Mouse (Mus musculus): ENCODE measurements around the gene Olfr811. TPM values are rescaled to one million over a fixed set of nuclear protein-coding genes. Genes with fewer than 3 reads are reported as not detected.

Gene Olfr811
- not detected for total RNA-seq (2021)
- long read RNA-seq, experiment 1 = 0 reads
- long read RNA-seq, experiment 2 = 0 reads

DNA sequence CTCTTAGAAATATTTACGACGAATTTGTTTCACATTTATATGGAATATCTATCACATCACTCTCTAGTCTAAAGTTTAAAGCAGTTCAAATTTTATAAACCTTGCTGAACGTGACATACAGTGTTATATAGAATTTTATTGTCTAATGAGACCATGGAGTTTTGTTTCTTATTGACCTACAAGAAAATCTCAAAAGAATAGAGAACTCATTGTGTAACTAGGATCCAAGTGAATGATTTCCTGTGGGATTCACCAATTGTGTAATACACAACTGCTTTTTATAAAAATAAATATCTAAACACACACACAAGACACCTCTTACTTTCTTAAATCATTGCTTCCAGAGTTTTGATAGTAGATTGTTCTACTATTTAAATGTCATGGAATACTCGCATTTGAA lies at the start of gene Olfr811:
TSS of gene Olfr811 (minus strand) at position 101 of the 400 bp plus-strand sequence.
- TF ChIP-seq CTCF (IDR thresholded peaks at IDR 0.05) = no peak
- no peak within 1 kb of the TSS for H3K27ac ChIP-seq
- H3K4me3 ChIP-seq = no peak within 1 kb of the TSS
- intact Hi-C loops (cut with DNase I) = no loop called here
- DNase-seq (ENCODE audit: extremely low spot score in 1 of 2, low spot score in 2 of 2) = no peak

DNA sequence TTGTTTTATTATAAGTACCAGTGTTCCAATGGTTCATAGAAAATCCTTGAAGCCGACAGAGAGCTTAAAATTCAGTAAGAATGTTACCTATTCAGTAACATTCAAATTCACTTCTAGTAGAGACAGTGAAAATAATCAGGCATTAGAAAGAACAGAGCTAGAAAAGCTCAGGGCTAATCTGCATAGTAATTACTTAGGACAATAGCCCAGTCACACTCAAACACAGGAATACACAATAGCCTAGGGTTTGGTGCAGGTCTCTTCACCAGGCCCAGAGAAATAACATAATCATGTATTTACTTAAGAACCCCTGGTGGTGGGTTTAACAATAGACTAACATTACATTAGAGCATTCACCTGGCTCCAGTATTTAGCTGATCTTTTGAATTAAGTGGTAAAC lies 43.1 kb upstream of the Olfr811 start:
- intact Hi-C loops (cut with DNase I) = no loop called here
- no peak for DNase-seq (ENCODE audit: extremely low spot score in 1 of 2, low spot score in 2 of 2)
- Histone ChIP-seq H3K4me3 (no peak overlapping the region), H3K27ac (no peak overlapping the region)
- TF ChIP-seq CTCF (IDR thresholded peaks at IDR 0.05) = no peak

DNA sequence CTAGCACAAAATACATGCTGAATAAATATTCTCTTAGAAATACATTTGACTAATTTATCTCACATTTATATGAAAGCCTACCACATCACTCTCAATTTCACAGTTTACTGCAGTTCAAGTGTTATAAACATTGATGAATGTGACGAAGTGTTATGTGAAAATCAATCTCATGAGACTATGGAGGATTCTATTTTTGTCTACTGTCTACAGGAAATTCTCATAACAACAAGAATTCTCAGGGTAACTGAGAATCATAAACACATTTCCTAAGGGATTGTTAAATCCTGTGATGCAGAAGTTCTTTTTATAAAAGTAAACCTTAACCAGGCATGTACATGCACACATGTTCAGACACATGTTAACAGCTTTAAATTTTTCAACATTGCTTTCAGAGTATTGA lies 41.8 kb upstream of the Olfr811 start, which contains the start of gene Olfr812:
TSS of gene Olfr812 (minus strand) at position 101 of the 400 bp plus-strand sequence.
- DNase-seq (ENCODE audit: extremely low spot score in 1 of 2, low spot score in 2 of 2) = no peak
- intact Hi-C loops (cut with DNase I) = no loop called here
- no peak within 1 kb of the TSS for H3K4me3 ChIP-seq
- TF ChIP-seq CTCF (IDR thresholded peaks at IDR 0.05) = no peak
- H3K27ac ChIP-seq = no peak within 1 kb of the TSS

DNA sequence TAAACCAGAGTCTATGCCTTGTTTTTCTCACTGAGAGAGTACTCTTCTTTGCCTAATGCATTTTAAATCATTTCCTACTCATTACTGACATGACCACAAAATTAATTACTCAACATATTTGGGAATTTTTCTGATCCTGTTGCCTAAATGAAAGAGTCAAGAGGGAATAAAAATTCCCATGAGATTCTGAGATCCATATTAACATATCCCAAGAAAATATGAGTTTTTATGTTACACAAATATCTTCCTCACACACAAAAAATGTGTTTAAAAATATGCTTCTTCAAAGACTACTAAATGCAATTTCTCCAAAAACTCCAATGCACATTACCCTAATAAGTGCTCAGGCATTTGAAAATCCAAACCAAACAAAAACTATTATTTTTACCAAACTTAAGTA lies 9.4 kb downstream of the Olfr811 start, which contains the start of gene Olfr810:
TSS of gene Olfr810 (minus strand) at position 101 of the 400 bp plus-strand sequence.
- DNase-seq (ENCODE audit: extremely low spot score in 1 of 2, low spot score in 2 of 2) = no peak
- no peak for TF ChIP-seq CTCF (IDR thresholded peaks at IDR 0.05)
- Histone ChIP-seq H3K27ac (no peak within 1 kb of the TSS), H3K4me3 (no peak within 1 kb of the TSS)
- intact Hi-C loops (cut with DNase I) = no loop called here

DNA sequence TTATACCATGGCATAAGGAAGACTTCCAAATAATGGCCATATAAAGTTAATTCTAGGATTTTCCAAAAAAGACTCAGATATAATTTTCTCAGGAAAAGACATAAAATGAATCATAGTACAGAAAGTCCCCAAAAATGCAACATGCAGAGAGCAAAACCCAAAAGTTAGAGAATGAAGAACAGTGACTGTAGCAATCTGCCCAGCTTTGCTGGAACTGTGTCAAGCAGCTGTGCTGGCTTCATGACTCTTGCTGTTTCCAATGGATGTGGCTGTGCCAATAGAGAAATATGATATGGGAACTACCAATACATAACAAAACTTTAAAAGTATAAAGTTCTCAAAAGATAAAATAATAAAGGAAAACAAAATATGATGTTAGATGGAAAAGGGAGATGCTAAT lies 26.1 kb downstream of the Olfr811 start:
- no peak overlapping the region for H3K4me3 ChIP-seq
- intact Hi-C loops (cut with DNase I) = no loop called here
- no peak overlapping the region for H3K27ac ChIP-seq
- DNase-seq (ENCODE audit: extremely low spot score in 1 of 2, low spot score in 2 of 2) = no peak
- TF ChIP-seq CTCF (IDR thresholded peaks at IDR 0.05) = no peak

DNA sequence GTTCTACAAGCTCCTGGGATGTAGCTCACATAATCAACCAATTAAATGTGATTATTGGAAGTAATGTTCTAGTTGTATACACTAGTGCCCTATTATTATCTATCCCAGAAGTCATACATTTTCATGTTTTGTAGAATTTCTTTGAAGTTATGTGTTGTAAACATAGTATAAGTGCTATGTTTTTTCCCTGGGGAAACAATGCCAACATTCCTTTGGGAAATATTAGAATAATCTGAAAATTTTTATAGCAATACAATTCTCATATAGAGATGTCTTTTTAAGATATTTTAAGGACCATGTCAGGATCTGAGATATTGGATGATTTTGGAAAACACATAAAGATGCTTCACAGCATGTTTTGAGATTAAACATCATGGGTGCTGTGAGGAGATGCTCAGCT lies 29.9 kb downstream of the Olfr811 start, which contains the start of gene Olfr809:
TSS of gene Olfr809 (plus strand) at position 301 of the 400 bp plus-strand sequence.
- no peak for DNase-seq (ENCODE audit: extremely low spot score in 1 of 2, low spot score in 2 of 2)
- Histone ChIP-seq H3K27ac (no peak within 1 kb of the TSS), H3K4me3 (no peak within 1 kb of the TSS)
- no peak for TF ChIP-seq CTCF (IDR thresholded peaks at IDR 0.05)
- intact Hi-C loops (cut with DNase I) = no loop called here

DNA sequence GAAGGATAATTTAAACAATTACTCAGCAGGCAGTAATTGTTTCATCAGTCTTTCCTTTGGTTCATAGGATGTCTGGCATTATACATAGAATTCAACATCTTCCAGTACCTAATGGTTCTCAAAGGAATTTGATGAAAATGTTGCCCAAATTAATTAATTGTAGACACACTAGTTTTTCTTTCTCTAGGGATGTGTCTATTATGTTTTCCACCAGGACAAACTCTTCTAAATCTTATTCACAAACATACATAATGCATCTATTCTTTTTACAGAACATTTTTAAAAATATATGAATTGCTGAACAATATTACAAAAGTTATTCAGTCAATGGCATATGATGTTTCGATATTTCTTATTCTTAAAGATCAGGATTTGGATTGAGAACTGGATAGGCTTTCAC lies 39.0 kb downstream of the Olfr811 start, which contains the start of gene Olfr808:
TSS of gene Olfr808 (plus strand) at position 301 of the 400 bp plus-strand sequence.
- no peak within 1 kb of the TSS for H3K27ac ChIP-seq
- no peak within 1 kb of the TSS for H3K4me3 ChIP-seq
- DNase-seq (ENCODE audit: extremely low spot score in 1 of 2, low spot score in 2 of 2) = no peak
- no peak for TF ChIP-seq CTCF (IDR thresholded peaks at IDR 0.05)
- intact Hi-C loops (cut with DNase I) = no loop called here

DNA sequence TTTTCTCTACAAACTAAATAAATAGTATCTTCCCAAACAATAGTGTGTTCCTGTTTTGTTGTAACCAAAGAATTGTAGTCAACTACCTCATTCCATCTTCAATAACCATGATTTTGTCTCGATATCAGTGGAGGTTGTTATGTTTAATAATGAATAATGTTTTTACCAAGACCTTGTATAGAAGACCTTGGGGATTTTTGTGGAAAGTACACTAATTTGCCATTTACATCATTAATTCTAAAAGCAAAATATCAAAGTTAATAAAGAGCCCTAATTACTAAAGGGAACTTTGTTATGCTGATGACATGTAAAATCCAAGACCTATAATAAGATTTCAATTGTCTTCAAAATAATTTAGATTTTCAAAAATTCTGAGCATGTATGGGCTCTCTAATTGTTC lies 46.5 kb downstream of the Olfr811 start, which contains the start of gene Olfr807:
TSS of gene Olfr807 (minus strand) at position 101 of the 400 bp plus-strand sequence.
- no peak for TF ChIP-seq CTCF (IDR thresholded peaks at IDR 0.05)
- intact Hi-C loops (cut with DNase I) = no loop called here
- Histone ChIP-seq H3K4me3 (no peak within 1 kb of the TSS), H3K27ac (no peak within 1 kb of the TSS)
- DNase-seq (ENCODE audit: extremely low spot score in 1 of 2, low spot score in 2 of 2) = no peak

Other genes starting within 250 kb of the Olfr811 start
- gene Olfr794, start 236.7 kb downstream of the Olfr811 start, total RNA-seq (2021) = not detected
- gene Olfr796, start 191.8 kb downstream of the Olfr811 start, total RNA-seq (2021) = not detected
- gene Olfr798, start 176.5 kb downstream of the Olfr811 start, total RNA-seq (2021) = not detected
- gene Olfr799, start 166.9 kb downstream of the Olfr811 start, total RNA-seq (2021) = not detected
- gene Olfr800, start 146.7 kb downstream of the Olfr811 start, total RNA-seq (2021) = not detected
- not detected for gene Olfr801, start 130.5 kb downstream of the Olfr811 start, total RNA-seq (2021)
- under 1 TPM in 1 of 2 experiments, not detected in 1; 0.11 TPM for gene Olfr802, start 116.2 kb downstream of the Olfr811 start, total RNA-seq (2021)
- not detected for gene Olfr803, start 110.1 kb downstream of the Olfr811 start, total RNA-seq (2021)
- gene Olfr804, start 101.2 kb downstream of the Olfr811 start, total RNA-seq (2021) = not detected
- not detected for gene Olfr805, start 75.0 kb downstream of the Olfr811 start, total RNA-seq (2021)
- not detected for gene Olfr806, start 62.5 kb downstream of the Olfr811 start, total RNA-seq (2021)
- not detected for gene Olfr807, start 46.6 kb downstream of the Olfr811 start, total RNA-seq (2021)
- gene Olfr808, start 38.9 kb downstream of the Olfr811 start, total RNA-seq (2021) = not detected
- not detected for gene Olfr809, start 29.8 kb downstream of the Olfr811 start, total RNA-seq (2021)
- not detected for gene Olfr810, start 9.5 kb downstream of the Olfr811 start, total RNA-seq (2021)
- gene Olfr812, start 41.7 kb upstream of the Olfr811 start, total RNA-seq (2021) = not detected
- not detected for gene Olfr813, start 51.0 kb upstream of the Olfr811 start, total RNA-seq (2021)
- not detected for gene Olfr814, start 75.5 kb upstream of the Olfr811 start, total RNA-seq (2021)
- not detected for gene Olfr815, start 101.5 kb upstream of the Olfr811 start, total RNA-seq (2021)
- gene Olfr816, start 111.2 kb upstream of the Olfr811 start, total RNA-seq (2021) = not detected
- not detected for gene Olfr818, start 144.7 kb upstream of the Olfr811 start, total RNA-seq (2021)
- gene Olfr819, start 162.9 kb upstream of the Olfr811 start, total RNA-seq (2021) = not detected
- gene Olfr247, start 171.7 kb upstream of the Olfr811 start, total RNA-seq (2021) = not detected
- not detected for gene Gm10310, start 180.7 kb upstream of the Olfr811 start, total RNA-seq (2021)
- gene Olfr820, start 208.2 kb upstream of the Olfr811 start, total RNA-seq (2021) = not detected
- not detected for gene Olfr821, start 226.0 kb upstream of the Olfr811 start, total RNA-seq (2021)